Mouse (Mus musculus): Measurements from ENCODE around the gene Ficd. TPM values are rescaled to one million over a fixed set of nuclear protein-coding genes. Genes with fewer than 3 reads are reported as not detected.
A peak's percentile ranks its signal among the peaks of the same experiment; 100 is the strongest.

Ficd gene
- polyA plus RNA-seq, 1 experiment from 2014 or later, result 6.0 TPM

DNA sequence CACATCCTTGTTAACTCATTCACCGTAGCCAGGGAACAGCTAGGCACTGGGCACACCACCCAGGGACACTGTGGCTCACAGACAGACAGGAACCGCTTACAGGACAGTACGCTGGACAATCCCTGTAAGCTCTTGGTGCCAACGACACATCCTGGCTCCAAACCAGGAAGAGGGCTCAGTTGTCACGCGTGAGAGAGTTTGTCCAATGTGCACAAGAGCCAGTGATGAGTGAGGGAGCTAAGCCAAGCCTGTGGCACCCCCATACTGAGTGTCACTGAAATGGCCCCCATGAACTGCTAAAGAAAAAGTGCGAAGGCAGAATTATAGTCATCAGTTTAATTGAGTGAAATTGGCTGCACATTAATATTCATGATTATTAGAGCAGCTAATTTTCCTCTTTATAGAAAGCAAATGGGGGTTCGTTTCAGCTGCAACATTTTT is 16.4 kb upstream of the Ficd start:
- no peak overlapping the region for H3K27ac ChIP-seq
- H3K27me3 ChIP-seq (replicated peaks), result no peaks in the 10 kb centered on the region
- no peak overlapping the region for H3K4me2 ChIP-seq (replicated peaks)
- H3K4me3 ChIP-seq, result no peak overlapping the region
- H3K36me3 ChIP-seq, result no peaks in the 10 kb centered on the region
- H3K9me3 ChIP-seq, result no peaks in the 10 kb centered on the region
- peaks cover 23% of the 10 kb centered on the region for H3K4me1 ChIP-seq
- WGBS, result 82% methylated on average over 8 of the region's 8 CpGs
- no peak overlapping the region for H3K9ac ChIP-seq
- no peak for ATAC-seq (ENCODE audit: low FRiP score, low read depth)

DNA sequence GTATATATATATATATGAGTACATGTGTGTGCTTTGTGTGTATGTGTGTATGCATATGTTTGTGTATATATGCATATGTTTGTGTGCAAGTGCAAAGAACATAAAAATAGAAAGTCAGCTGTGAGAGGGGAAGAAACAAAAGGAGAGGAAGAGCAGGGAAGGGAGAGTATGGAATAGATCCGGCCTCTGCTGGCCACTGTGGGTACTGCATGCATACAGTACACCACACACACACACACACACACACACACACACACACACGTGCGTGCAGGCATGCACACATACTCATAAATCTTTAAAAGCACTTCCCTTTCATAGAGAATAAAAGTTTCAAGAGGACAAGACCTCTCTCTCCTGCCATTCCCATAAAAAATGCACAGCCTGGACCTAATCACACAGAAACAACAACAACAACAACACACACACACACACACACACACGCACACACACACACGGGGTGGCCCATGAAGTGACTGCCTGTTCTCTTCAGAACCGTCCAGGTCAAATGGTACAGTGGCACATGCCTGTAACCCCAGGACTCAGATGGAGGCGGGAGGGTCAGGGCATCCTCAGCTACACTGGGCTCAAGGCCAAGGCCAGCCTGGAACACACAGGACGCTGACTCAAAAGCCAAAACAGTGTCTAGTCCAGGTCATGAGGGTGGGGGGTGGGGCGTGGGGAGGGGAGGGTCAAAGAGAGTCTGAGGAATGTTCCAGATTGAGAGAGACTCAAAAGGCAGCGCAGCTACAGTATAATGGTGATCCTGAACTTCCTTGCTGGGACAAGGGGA is 13.2 kb upstream of the Ficd start:
- H3K27me3 ChIP-seq (replicated peaks), result no peaks in the 10 kb centered on the region
- H3K9me3 ChIP-seq, result no peaks in the 10 kb centered on the region
- no peak overlapping the region for H3K9ac ChIP-seq
- no peaks in the 10 kb centered on the region for H3K36me3 ChIP-seq
- no peak overlapping the region for H3K27ac ChIP-seq
- H3K4me1 ChIP-seq, result peaks cover 5% of the 10 kb centered on the region; the same call in 1 of the 2 replicates
- no peak overlapping the region for H3K4me2 ChIP-seq (replicated peaks)
- WGBS, result 86% methylated on average over 10 of the region's 10 CpGs
- H3K4me3 ChIP-seq, result no peak overlapping the region
- no peak for ATAC-seq (ENCODE audit: low FRiP score, low read depth)

DNA sequence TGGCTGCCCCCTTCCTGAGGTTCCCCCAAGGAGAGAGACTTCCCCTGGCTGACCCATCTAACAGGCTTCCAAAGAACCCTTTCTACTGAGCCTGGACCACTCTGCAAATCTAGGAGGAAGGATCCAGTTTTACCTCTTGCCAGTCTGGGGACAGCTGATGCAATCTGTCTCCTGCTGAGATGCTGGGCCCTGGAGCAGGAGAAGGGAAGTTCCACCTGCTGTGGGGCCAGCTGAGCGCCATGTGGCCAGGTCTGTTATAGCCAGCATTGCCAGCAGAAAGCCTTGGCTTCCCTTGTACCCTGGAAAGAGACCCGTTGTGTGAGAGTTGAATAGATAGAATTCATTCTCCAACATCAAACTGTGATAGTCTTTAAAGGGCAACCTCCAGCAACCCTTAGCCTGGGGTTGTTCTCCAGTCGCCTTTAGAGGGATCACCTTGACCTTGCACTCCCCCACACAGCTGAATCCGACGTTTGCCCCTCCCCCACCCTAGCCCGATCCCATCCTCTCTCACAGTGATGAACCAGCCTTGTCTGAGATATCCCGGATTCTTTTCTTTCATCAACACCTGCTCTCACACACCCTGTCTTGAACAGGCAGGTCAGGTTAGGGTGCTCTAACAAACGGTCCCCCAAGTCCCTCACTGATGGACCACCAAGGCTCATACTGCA is 11.9 kb upstream of the Ficd start:
- Histone ChIP-seq H3K9me3 (no peaks in the 10 kb centered on the region), H3K36me3 (no peaks in the 10 kb centered on the region), H3K27me3 (replicated peaks) (no peaks in the 10 kb centered on the region), H3K4me1 (peaks cover 5% of the 10 kb centered on the region; the same call in 1 of the 2 replicates), H3K4me3 (no peak overlapping the region), H3K9ac (no peak overlapping the region), H3K27ac (no peak overlapping the region), H3K4me2 (replicated peaks) (no peak overlapping the region)
- ATAC-seq (ENCODE audit: low FRiP score, low read depth), result no peak
- 37% methylated on average over 8 of the region's 8 CpGs for WGBS

DNA sequence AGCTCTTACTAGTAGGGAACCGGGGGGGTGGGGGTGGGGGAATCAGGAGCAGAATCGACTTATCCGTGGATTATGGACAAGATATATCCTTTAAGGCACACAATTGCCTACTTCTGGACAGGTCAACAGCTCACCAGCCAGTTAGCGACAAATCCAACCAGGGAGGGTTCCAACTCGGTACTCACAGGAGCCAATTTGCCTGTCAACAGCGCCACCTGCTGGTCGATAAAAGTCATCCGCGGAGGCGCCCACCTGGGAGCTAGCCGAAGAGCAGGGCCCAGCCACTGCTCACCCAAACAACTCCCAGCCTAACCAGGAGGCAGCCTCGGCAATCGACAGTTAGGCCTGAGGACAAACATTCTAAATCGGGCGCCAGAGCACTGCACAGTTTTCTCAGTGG is 11.2 kb upstream of the Ficd start, which contains the start of gene 1700069L16Rik:
Gene 1700069L16Rik (minus strand): TSS at position 327 of the 400 bp plus-strand sequence.
- Histone ChIP-seq H3K9me3 (no peaks in the 10 kb centered on the region), H3K36me3 (no peaks in the 10 kb centered on the region), H3K4me1 (peaks cover 5% of the 10 kb centered on the region; the same call in 1 of the 2 replicates), H3K27ac (no peak within 1 kb of the TSS), H3K27me3 (replicated peaks) (no peaks in the 10 kb centered on the region), H3K9ac (no peak within 1 kb of the TSS), H3K4me3 (no peak within 1 kb of the TSS), H3K4me2 (replicated peaks) (no peak within 1 kb of the TSS)
- ATAC-seq (ENCODE audit: low FRiP score, low read depth), result peak; percentile 53
- 4% methylated on average over 15 of the region's 15 CpGs for WGBS

DNA sequence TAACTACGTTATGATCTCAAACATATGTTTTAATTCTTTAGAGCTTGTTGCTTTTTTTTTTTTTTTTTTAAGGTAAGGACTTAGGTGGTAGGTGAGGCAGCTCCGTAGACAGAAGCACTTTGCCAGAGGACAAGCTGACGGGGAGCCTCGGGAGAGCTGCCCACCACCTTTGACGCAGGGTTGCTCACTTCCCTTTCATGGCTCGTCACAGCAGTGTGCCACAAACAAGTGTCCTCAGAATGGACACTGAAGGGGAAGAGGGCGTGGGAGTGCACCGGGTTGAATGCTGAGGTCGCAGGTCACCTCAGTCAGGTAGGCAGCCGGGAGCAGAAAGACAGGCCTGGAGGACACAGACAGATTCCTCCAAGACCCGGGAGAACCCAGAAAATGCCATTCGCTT is 10.2 kb upstream of the Ficd start:
- no peak overlapping the region for H3K9ac ChIP-seq
- H3K4me3 ChIP-seq, result no peak overlapping the region
- no peaks in the 10 kb centered on the region for H3K27me3 ChIP-seq (replicated peaks)
- H3K4me2 ChIP-seq (replicated peaks), result no peak overlapping the region
- no peaks in the 10 kb centered on the region for H3K9me3 ChIP-seq
- no peaks in the 10 kb centered on the region for H3K36me3 ChIP-seq
- H3K27ac ChIP-seq, result no peak overlapping the region
- ATAC-seq (ENCODE audit: low FRiP score, low read depth), result no peak
- WGBS, result 76% methylated on average over 12 of the region's 12 CpGs
- peaks cover 5% of the 10 kb centered on the region; the same call in 1 of the 2 replicates for H3K4me1 ChIP-seq

DNA sequence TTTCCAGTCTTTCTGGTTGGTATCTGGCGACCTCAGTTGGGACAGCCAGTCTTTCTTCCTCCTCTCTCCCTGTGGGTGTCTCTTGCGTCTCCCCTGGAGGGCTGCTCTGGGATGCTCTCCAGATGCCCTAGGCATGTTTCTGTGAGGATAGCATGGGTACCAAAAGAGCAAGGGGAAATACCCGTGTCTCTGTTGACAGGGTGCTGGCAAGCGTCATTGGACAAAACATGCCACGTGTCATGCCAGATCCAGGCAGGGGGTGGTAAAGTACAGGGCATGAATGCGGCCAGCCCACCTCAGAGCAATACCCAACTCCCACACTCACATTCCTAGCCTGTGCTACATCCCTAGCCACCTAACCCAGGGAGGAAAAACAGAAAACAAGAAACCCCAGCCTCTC is 9.0 kb upstream of the Ficd start:
- Histone ChIP-seq H3K4me3 (no peak overlapping the region), H3K9ac (no peak overlapping the region), H3K27ac (no peak overlapping the region), H3K27me3 (replicated peaks) (no peaks in the 10 kb centered on the region), H3K9me3 (no peaks in the 10 kb centered on the region), H3K4me2 (replicated peaks) (no peak overlapping the region), H3K4me1 (peaks cover 5% of the 10 kb centered on the region; the same call in 1 of the 2 replicates), H3K36me3 (no peaks in the 10 kb centered on the region)
- 78% methylated on average over 6 of the region's 6 CpGs for WGBS
- no peak for ATAC-seq (ENCODE audit: low FRiP score, low read depth)

DNA sequence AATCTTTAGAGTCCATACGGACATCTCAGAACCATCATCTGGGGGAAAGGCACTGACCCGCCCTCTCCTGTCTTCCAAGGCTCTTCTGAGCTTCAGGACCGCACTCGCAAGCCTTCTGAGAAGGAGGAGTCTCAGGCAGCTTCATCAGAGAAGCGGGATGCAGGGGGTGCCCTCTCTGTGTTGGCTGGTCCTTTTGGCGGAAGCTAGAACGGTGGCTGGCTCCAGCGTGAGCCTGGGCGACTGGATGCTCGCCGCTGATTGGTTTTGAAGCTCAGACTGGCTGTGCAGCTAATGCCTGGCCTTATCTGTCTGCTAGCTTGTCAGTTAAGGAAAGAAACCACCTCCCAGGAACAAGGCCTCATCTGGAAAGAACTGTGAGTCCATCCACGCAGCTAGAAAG is 8.4 kb upstream of the Ficd start:
- H3K27ac ChIP-seq, result no peak overlapping the region
- 70% methylated on average over 12 of the region's 12 CpGs for WGBS

DNA sequence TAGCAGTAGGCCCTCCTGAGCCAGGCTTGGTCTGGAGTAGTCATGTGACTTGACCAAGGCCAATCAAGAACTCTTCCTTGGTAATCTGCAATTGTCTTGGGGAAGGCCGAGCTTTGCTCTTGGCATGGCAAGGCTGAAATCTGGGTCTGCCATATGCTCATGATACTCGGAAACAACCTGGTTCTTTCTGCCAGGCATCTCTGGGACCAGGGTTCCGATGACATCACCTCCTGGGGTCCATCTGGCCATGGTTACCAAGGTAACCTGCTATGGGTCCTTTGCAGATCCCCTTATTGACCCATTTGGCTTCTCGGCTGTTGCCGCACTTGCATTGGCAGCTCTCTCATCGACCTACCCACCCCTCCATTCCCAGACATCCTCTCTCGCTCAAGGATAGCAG is 7.6 kb upstream of the Ficd start:
- ATAC-seq (ENCODE audit: low FRiP score, low read depth), result no peak
- no peak overlapping the region for H3K9ac ChIP-seq
- 79% methylated on average over 7 of the region's 7 CpGs for WGBS

More for the DNA sequence above, 8.4 kb upstream of the Ficd start:
- H3K4me1 ChIP-seq, result peaks cover 5% of the 10 kb centered on the region; the same call in 1 of the 2 replicates
- no peaks in the 10 kb centered on the region for H3K36me3 ChIP-seq
- H3K4me2 ChIP-seq (replicated peaks), result no peak overlapping the region
- H3K9ac ChIP-seq, result no peak overlapping the region
- no peak overlapping the region for H3K4me3 ChIP-seq
- ATAC-seq (ENCODE audit: low FRiP score, low read depth), result no peak
- H3K27me3 ChIP-seq (replicated peaks), result no peaks in the 10 kb centered on the region
- no peaks in the 10 kb centered on the region for H3K9me3 ChIP-seq

DNA sequence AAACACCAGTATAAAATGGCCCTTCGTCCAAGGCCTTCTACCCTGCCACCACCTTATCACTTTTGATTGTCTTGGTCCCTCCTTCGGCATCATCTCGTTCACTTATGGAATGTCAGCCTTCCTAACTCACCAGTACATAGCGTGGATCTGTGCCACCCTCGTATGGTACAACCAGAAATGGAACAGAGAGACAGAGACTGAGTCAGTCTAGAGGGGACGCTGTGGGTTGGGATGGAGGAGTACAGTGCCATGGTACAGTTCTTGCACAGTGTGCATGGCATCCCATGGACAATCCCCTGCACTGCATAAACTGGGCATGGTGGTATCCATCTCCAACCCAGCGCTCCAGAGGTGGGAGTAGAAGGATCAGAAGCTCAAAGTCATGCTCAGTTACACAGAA is 6.9 kb upstream of the Ficd start:
- H3K4me1 ChIP-seq, result peaks cover under 1% of the 10 kb centered on the region; the same call in 1 of the 2 replicates
- H3K27me3 ChIP-seq (replicated peaks), result no peaks in the 10 kb centered on the region
- H3K4me3 ChIP-seq, result no peak overlapping the region
- H3K27ac ChIP-seq, result no peak overlapping the region
- 88% methylated on average over 7 of the region's 7 CpGs for WGBS
- no peaks in the 10 kb centered on the region for H3K9me3 ChIP-seq
- no peak overlapping the region for H3K9ac ChIP-seq
- H3K4me2 ChIP-seq (replicated peaks), result no peak overlapping the region
- no peaks in the 10 kb centered on the region for H3K36me3 ChIP-seq
- ATAC-seq (ENCODE audit: low FRiP score, low read depth), result no peak

More for the DNA sequence above, 7.6 kb upstream of the Ficd start:
- Histone ChIP-seq H3K9me3 (no peaks in the 10 kb centered on the region), H3K4me1 (peaks cover 5% of the 10 kb centered on the region; the same call in 1 of the 2 replicates), H3K36me3 (no peaks in the 10 kb centered on the region), H3K4me3 (no peak overlapping the region), H3K27ac (no peak overlapping the region), H3K4me2 (replicated peaks) (no peak overlapping the region), H3K27me3 (replicated peaks) (no peaks in the 10 kb centered on the region)

DNA sequence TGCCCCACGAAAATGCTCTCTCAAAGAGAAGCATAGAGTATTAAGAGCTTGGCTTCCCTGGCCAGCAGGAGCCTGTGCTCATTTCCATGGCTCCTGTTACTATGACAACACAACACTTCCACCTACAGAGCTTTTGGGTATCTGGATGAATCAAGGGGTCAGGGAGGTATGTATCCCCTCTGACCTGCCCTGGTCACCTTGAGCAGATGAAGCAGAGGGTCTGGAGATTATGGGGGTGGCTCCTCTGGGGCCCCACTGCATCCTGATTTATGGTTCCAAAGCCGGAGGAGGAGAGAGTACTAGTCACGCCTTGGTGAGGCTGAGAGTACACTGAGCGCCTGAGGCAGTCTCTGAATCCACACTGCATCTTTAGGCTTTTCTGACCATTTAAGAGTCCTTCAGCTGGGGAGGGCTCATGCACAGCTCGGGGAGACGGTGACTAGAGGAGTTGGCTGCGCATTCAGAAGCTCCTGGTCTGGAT is 4.9 kb upstream of the Ficd start:
- Histone ChIP-seq H3K4me2 (replicated peaks) (no peak overlapping the region), H3K9ac (0 out of 2 replicates have a peak overlapping the region, but pooled peaks have one; percentile 8), H3K4me3 (no peak overlapping the region), H3K27ac (no peak overlapping the region), H3K27me3 (replicated peaks) (no peaks in the 10 kb centered on the region), H3K4me1 (no peaks in the 10 kb centered on the region), H3K9me3 (no peaks in the 10 kb centered on the region), H3K36me3 (no peaks in the 10 kb centered on the region)
- 56% methylated on average over 7 of the region's 7 CpGs for WGBS
- ATAC-seq (ENCODE audit: low FRiP score, low read depth), result no peak

DNA sequence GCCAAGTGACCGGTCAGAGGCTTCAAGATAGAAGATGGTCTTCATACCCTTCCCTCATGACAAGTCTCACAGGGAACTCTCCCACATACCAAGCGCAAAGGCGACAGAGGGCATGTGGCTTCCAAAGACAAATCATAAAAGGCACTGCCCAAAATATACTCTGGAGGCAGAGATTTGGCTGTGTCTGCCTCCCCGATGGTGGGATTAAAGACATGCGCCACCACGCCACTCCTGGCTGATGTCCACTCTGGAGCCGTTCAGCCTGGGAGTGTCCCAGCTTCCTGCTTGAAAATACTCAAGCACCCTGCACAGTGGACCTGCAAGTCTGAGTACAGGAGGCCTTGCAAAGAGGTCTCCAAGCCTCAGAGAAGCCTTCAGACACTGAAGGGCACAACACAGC is 4.4 kb upstream of the Ficd start:
- Histone ChIP-seq H3K27me3 (replicated peaks) (no peaks in the 10 kb centered on the region), H3K4me3 (no peak overlapping the region), H3K4me2 (replicated peaks) (no peak overlapping the region), H3K4me1 (peaks cover 1% of the 10 kb centered on the region), H3K36me3 (no peaks in the 10 kb centered on the region), H3K9me3 (no peaks in the 10 kb centered on the region), H3K9ac (0 out of 2 replicates have a peak overlapping the region, but pooled peaks have one; percentile 8), H3K27ac (no peak overlapping the region)
- 92% methylated on average over 7 of the region's 7 CpGs for WGBS
- ATAC-seq (ENCODE audit: low FRiP score, low read depth), result no peak

DNA sequence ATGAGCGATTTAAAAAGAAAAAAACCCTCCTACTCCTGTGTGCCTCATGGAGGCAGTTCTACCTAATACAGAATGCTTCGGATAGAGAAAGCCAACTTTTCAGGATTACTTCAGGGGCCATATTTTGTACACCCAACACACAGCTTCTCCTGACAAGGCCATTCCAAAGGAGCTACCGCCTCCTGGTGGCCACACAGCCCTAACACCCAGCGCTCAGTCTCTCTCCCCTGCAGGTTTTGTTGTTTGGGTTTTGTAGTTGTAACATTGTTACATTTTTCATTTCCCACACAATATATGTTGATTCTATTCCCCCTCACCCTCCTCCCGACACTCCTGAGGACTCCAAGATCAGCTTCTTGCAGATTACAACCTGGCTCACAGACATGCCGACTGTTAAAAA is 3.4 kb upstream of the Ficd start:
- Histone ChIP-seq H3K9ac (no peak overlapping the region), H3K4me2 (replicated peaks) (no peak overlapping the region), H3K4me1 (peaks cover 11% of the 10 kb centered on the region), H3K27ac (no peak overlapping the region), H3K9me3 (no peaks in the 10 kb centered on the region), H3K4me3 (no peak overlapping the region), H3K36me3 (no peaks in the 10 kb centered on the region), H3K27me3 (replicated peaks) (no peaks in the 10 kb centered on the region)
- ATAC-seq (ENCODE audit: low FRiP score, low read depth), result no peak
- WGBS, result 30% methylated on average over 6 of the region's 6 CpGs

Measured in neural tube, embryonic 12.5 days (tissue).